Mouse (Mus musculus): ENCODE measurements at regions not wholly inside any gene's neighbourhood (a gene's known extent, or its start where the extent isn't known, plus 50 kb on each side); places are given as distances from the start of the nearest gene placed in this dataset.

- Histone ChIP-seq H3K36me3 (ENCODE audit: insufficient read depth, low read length) (no peaks in the 10 kb centered on the region), H3K4me3 (ENCODE audit: low read depth, low read length) (no peak overlapping the region), H3K4me1 (ENCODE audit: insufficient read depth, low read length) (no peaks in the 10 kb centered on the region), H3K9me3 (ENCODE audit: low read length) (no peaks in the 10 kb centered on the region), H3K27me3 (ENCODE audit: insufficient read depth, low read length) (no peaks in the 10 kb centered on the region), H3K4me2 (ENCODE audit: low read depth, low read length, poor library complexity, severe bottlenecking) (no peak overlapping the region), H3K27ac (ENCODE audit: low read depth, low read length) (no peak overlapping the region), H3K9ac (replicated peaks; ENCODE audit: low read length, poor library complexity, severe bottlenecking) (no peak overlapping the region)
- no peak for TF ChIP-seq CTCF (IDR thresholded peaks at IDR 0.05)
- ATAC-seq (ENCODE audit: low FRiP score) (no peak), DNase-seq (ENCODE audit: low spot score) (no peak)
- 85% methylated on average over 6 of the region's 6 CpGs for WGBS
Measured at GRCm38 (mm10) chr5:103374162-103374561, 50.8 kb upstream of the Ptpn13 start.

GRCm38 (mm10) chr5:103373089-103373488 lies 51.9 kb upstream of the Ptpn13 start:
- DNase-seq (ENCODE audit: low spot score) (no peak), ATAC-seq (ENCODE audit: low FRiP score) (no peak)
- no peaks in the 10 kb centered on the region for H3K27me3 ChIP-seq (ENCODE audit: insufficient read depth, low read length)
- H3K27ac ChIP-seq (ENCODE audit: low read depth, low read length), result no peak overlapping the region
- no peaks in the 10 kb centered on the region for H3K9me3 ChIP-seq (ENCODE audit: low read length)
- no peak overlapping the region for H3K9ac ChIP-seq (replicated peaks; ENCODE audit: low read length, poor library complexity, severe bottlenecking)
- H3K4me2 ChIP-seq (ENCODE audit: low read depth, low read length, poor library complexity, severe bottlenecking), result no peak overlapping the region
- H3K36me3 ChIP-seq (ENCODE audit: insufficient read depth, low read length), result no peaks in the 10 kb centered on the region
- 92% methylated on average over 4 of the region's 4 CpGs for WGBS
- H3K4me3 ChIP-seq (ENCODE audit: low read depth, low read length), result no peak overlapping the region
- no peaks in the 10 kb centered on the region for H3K4me1 ChIP-seq (ENCODE audit: insufficient read depth, low read length)
- no peak for TF ChIP-seq CTCF (IDR thresholded peaks at IDR 0.05)

GRCm38 (mm10) chr5:103370456-103370855 lies 54.5 kb upstream of the Ptpn13 start:
- H3K4me2 ChIP-seq (ENCODE audit: low read depth, low read length, poor library complexity, severe bottlenecking), result no peak overlapping the region
- DNase-seq (ENCODE audit: low spot score) (no peak), ATAC-seq (ENCODE audit: low FRiP score) (no peak)
- H3K27ac ChIP-seq (ENCODE audit: low read depth, low read length), result no peak overlapping the region
- no peaks in the 10 kb centered on the region for H3K4me1 ChIP-seq (ENCODE audit: insufficient read depth, low read length)
- WGBS, result 71% methylated on average over 4 of the region's 4 CpGs
- no peaks in the 10 kb centered on the region for H3K36me3 ChIP-seq (ENCODE audit: insufficient read depth, low read length)
- H3K27me3 ChIP-seq (ENCODE audit: insufficient read depth, low read length), result no peaks in the 10 kb centered on the region
- no peak overlapping the region for H3K4me3 ChIP-seq (ENCODE audit: low read depth, low read length)
- H3K9me3 ChIP-seq (ENCODE audit: low read length), result no peaks in the 10 kb centered on the region
- no peak overlapping the region for H3K9ac ChIP-seq (replicated peaks; ENCODE audit: low read length, poor library complexity, severe bottlenecking)
- TF ChIP-seq CTCF (IDR thresholded peaks at IDR 0.05), result no peak

GRCm38 (mm10) chr5:103368993-103369392 lies 56.0 kb upstream of the Ptpn13 start:
- no peak overlapping the region for H3K4me3 ChIP-seq (ENCODE audit: low read depth, low read length)
- H3K36me3 ChIP-seq (ENCODE audit: insufficient read depth, low read length), result no peaks in the 10 kb centered on the region
- WGBS, result 82% methylated on average over 10 of the region's 10 CpGs
- H3K9me3 ChIP-seq (ENCODE audit: low read length), result no peaks in the 10 kb centered on the region
- ATAC-seq (ENCODE audit: low FRiP score) (no peak), DNase-seq (ENCODE audit: low spot score) (no peak)
- no peaks in the 10 kb centered on the region for H3K4me1 ChIP-seq (ENCODE audit: insufficient read depth, low read length)
- TF ChIP-seq CTCF (IDR thresholded peaks at IDR 0.05), result peak; percentile 29; the same call in 1 of the 2 replicates
- H3K27ac ChIP-seq (ENCODE audit: low read depth, low read length), result no peak overlapping the region
- no peak overlapping the region for H3K9ac ChIP-seq (replicated peaks; ENCODE audit: low read length, poor library complexity, severe bottlenecking)
- no peak overlapping the region for H3K4me2 ChIP-seq (ENCODE audit: low read depth, low read length, poor library complexity, severe bottlenecking)
- no peaks in the 10 kb centered on the region for H3K27me3 ChIP-seq (ENCODE audit: insufficient read depth, low read length)

GRCm38 (mm10) chr5:103367201-103367671 lies 57.8 kb upstream of the Ptpn13 start:
- Histone ChIP-seq H3K9me3 (ENCODE audit: low read length) (no peaks in the 10 kb centered on the region), H3K27me3 (ENCODE audit: insufficient read depth, low read length) (no peaks in the 10 kb centered on the region), H3K4me1 (ENCODE audit: insufficient read depth, low read length) (no peaks in the 10 kb centered on the region), H3K27ac (ENCODE audit: low read depth, low read length) (no peak overlapping the region), H3K9ac (replicated peaks; ENCODE audit: low read length, poor library complexity, severe bottlenecking) (no peak overlapping the region), H3K36me3 (ENCODE audit: insufficient read depth, low read length) (no peaks in the 10 kb centered on the region), H3K4me3 (ENCODE audit: low read depth, low read length) (no peak overlapping the region), H3K4me2 (ENCODE audit: low read depth, low read length, poor library complexity, severe bottlenecking) (no peak overlapping the region)
- no peak for ATAC-seq (ENCODE audit: low FRiP score)
- TF ChIP-seq CTCF (IDR thresholded peaks at IDR 0.05), result no peak
- WGBS, result 88% methylated on average over 12 of the region's 12 CpGs
- no peak for DNase-seq (ENCODE audit: low spot score)

GRCm38 (mm10) chr5:103365700-103366448 lies 59.1 kb upstream of the Ptpn13 start:
- Histone ChIP-seq H3K4me3 (ENCODE audit: low read depth, low read length) (no peak overlapping the region), H3K27ac (ENCODE audit: low read depth, low read length) (no peak overlapping the region), H3K4me1 (ENCODE audit: insufficient read depth, low read length) (no peaks in the 10 kb centered on the region), H3K9ac (replicated peaks; ENCODE audit: low read length, poor library complexity, severe bottlenecking) (no peak overlapping the region), H3K9me3 (ENCODE audit: low read length) (no peaks in the 10 kb centered on the region), H3K27me3 (ENCODE audit: insufficient read depth, low read length) (no peaks in the 10 kb centered on the region), H3K36me3 (ENCODE audit: insufficient read depth, low read length) (no peaks in the 10 kb centered on the region), H3K4me2 (ENCODE audit: low read depth, low read length, poor library complexity, severe bottlenecking) (no peak overlapping the region)
- WGBS, result 91% methylated on average over 19 of the region's 19 CpGs
- ATAC-seq (ENCODE audit: low FRiP score) (no peak), DNase-seq (ENCODE audit: low spot score) (no peak)
- no peak for TF ChIP-seq CTCF (IDR thresholded peaks at IDR 0.05)
